Mouse (Mus musculus): ENCODE data around the gene Slc22a6.

- TF ChIP-seq POLR2A (IDR thresholded peaks at IDR 0.05; ENCODE audit: control insufficient read depth, low read depth, low read length) (no peak), CTCF (IDR thresholded peaks at IDR 0.05; ENCODE audit: control insufficient read depth, insufficient read depth, insufficient replicate concordance, low read depth, low read length) (no peak)
Measured at GRCm38 (mm10) chr19:8601922-8602321, 15.9 kb upstream of the Slc22a6 start.
